Mouse (Mus musculus) right cerebral cortex, adult 18-20 months (tissue): ENCODE data around the gene Pigb.
"Not testable (repeated sequence)": the region's sequence is repeated elsewhere in the genome, so short reads cannot be mapped to it uniquely, and the experiment has no call there.

ENCODE experiments used
- DNase-seq: peaks from one replicate; pipeline ENCODE4 v3.0.0; 2022; ENCODE audit warnings: mixed read lengths

Gene Pigb

GRCm38 (mm10) chr9:73040080-73040479 is at the start of gene Pigb:
TSS of gene Pigb (minus strand) at chr9:73040378.
- DNase-seq: no peak

DNA sequence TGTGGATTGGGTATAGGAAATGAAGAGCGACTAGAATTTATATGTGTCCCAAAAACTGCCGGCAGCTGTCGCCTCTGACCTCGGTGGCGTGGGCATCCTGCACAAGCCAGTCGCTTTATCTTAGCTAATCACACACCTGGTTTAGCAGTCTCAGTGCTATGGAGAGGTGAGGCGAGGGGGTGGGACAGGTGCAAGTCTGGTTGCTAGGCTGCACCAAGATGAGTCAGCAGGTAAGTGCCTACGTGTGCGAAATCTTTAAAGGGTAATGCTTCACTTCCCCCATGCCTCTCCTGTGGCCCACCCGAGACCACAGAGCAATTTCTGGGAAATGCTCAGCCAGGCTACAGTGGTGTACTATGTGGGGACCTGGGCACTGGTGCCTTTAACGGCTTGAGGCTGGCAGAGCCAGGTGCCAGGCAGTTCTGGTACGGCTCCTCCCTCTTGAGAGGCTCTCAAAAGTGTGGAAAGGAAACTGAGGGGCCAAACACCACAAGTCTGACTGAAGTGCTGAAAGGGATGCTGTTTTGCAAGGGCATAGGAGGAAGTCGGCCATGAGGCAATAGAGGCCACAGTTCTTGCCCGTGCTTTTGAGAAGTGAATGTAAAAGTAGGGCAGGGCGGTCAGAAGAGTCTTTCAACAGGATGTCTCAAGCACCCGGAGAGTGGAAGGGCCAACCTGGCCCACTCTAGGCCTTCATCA is 49.2 kb upstream of the Pigb start:
- DNase-seq: no peak

DNA sequence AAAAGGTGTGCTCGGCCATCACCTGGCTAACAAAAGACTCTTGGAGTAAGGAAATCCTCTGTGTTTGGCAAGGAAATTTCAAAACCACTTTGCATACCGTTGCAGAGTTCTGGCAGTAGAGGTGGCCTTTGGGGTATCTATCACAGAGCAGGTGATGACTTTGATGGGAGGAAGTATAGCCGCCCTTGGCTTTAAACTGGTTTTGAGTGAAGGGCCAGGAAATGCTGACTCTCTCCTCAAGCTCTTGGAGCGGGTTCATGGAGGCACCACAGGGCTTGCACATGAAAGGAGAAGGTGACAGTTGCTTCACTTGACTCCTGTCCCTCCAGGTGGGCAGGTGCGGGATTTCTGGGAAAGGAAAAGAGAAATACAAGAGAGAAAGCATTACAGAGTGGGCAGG is 47.4 kb upstream of the Pigb start:
- DNase-seq: no peak

GRCm38 (mm10) chr9:73087121-73087520 is 46.9 kb upstream of the Pigb start:
- DNase-seq: no peak

GRCm38 (mm10) chr9:73085845-73086244 is 45.7 kb upstream of the Pigb start:
- DNase-seq: no peak

GRCm38 (mm10) chr9:73083956-73084355 is 43.8 kb upstream of the Pigb start:
- DNase-seq: no peak

DNA sequence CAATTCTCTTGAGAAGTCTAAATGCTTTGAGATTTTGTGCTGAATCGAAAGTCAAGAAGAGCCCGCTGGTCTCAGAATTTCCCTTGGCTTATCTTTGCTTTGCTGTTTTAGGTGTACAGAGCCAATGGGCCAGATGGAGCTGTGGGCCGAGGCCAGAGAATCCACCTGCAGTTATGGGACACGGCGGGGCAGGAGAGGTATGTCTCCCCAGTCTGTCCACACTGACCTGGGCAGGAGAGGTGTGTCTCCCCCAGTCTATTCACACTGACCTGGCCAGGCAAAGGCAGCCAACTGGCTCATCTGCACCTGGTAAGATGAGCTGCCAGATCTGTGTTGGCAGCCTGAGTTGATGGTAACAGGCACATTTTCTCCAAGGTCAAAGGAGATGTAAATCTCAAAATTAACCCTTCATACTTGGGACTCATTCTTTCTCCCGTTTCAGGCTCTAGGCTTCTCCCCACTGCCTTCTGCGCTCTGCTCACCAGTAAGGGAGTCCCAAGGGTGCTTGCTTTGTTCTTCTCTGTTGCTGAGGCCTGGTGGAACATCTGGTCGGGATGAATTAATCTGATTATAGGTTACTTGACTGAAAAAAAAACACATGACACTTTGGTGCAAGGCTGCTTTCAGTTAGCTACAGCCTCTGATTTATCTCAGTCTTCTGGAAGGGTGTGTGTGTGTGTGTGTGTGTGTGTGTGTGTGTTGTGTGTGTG is 42.3 kb upstream of the Pigb start:
- DNase-seq: no peak

DNA sequence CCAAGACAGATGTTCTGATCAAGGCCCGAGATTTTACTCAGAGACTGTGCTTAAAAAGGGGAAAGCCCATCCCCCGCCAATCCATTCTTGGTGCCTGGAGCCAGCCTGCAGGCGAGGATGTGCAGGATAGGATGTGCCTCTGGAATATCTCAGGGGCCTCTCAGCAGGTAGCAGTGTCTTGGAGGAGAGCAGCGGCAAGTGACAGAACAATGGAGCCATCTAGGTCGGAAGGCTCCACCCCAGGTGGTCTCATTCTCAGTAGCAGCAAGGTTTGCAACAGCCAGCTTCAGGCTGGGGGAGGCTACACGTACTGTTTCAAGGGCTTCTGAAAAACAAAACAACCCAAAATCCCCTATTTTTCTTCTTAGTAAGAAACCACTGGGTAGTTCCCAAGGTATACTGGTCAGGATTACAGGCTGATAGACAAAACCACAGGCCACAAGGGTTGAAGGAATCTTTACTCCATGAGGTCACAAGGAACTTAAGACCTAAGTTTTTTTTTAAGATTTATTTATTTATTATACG is 39.7 kb upstream of the Pigb start:
- DNase-seq: no peak

DNA sequence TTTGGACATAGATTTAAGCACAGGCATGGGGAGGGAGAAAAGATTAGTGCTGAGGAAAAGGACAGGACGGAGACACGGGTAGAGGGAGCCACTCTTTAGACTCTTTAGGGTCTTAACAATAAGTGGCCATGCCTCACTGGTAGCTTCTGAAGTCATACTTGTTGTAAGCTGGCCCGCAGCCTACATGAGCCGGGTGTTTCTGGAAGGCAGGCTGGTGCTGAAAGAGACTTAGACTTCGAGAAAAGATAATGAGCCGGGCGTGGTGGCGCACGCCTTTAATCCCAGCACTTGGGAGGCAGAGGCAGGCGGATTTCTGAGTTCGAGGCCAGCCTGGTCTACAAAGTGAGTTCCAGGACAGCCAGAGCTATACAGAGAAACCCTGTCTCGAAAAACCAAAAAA is 39.2 kb upstream of the Pigb start:
- not testable (repeated sequence) for DNase-seq

GRCm38 (mm10) chr9:73073169-73073568 is 33.0 kb upstream of the Pigb start:
- DNase-seq: no peak

- DNase-seq: no peak
These were observed 32.2 kb upstream of the Pigb start for GRCm38 (mm10) chr9:73072426-73072825.

- DNase-seq: peak; percentile 33
These were observed 30.9 kb upstream of the Pigb start for GRCm38 (mm10) chr9:73070971-73071659.

DNA sequence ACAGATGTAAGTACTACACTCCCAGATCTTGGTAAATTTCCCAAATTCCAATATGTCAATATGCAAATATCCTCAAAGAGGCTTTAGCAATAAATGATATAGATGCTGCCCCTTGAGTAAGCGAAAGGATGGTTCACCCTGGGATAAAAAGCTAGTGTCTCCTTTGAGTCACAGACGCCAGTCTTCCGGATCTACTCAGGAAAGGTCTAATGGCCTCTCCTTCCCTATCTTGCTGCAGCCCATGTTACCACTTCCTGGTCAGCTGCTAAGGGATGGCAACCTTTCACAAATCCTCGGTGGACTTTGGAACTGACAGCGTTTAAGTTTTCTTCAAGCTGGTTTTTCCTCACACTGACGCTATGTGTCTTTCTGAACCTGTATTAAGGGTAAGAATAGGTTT is 28.5 kb upstream of the Pigb start:
- DNase-seq: no peak

GRCm38 (mm10) chr9:73068230-73068679 is 28.1 kb upstream of the Pigb start:
- peak; percentile 79 for DNase-seq

DNA sequence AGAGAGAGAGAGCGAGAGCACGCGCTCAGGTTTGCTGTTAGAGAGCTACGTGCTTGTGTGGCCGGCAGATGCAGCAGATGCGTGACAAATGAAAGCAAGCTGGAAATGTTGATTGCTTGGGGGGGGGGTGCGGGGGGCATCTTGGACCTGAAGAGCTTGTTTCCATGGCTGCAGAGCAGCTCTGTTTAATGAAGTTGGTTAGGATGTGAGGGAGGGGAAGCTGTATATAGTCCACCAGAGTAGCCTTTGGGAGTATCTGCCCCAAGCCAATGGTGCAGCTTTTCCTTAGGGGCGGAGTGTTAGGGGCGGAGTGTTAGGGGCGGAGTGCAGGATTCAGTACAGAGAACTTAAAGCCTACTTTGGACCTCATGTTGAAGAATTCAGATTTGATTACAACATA is 26.9 kb upstream of the Pigb start:
- DNase-seq: no peak

DNA sequence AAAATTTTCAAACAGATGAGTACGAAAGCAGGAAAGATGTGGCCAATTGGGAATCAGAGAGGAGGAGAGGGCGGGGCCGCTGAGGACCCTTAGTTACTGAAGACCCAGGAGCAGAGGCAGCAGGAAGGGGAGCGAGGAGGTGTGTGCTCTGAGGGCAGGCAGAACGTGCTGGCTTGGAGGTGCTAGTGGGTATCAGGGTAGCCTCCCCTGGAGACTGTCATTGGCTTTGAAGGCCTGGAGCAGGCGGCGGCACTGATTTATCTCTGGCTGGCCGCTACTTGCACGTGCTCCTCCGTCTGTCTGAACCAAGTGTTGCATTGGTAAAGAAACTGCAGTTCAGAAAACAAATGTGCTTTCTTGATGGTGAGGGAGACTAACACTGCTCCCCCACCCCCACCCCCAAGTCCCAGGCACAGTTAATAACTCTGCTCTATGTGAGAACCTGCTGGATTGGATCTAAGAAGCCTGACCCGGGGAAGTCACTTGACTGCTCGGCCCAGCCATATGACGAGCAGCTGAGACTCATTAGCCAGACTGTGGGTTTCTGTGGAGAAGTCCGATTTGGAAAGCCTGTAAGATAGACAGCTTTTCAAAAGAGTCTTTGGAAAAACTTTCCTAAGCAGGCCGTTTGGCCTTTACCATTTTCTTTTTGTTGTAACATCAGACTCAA is 23.6 kb upstream of the Pigb start:
- no peak for DNase-seq

DNA sequence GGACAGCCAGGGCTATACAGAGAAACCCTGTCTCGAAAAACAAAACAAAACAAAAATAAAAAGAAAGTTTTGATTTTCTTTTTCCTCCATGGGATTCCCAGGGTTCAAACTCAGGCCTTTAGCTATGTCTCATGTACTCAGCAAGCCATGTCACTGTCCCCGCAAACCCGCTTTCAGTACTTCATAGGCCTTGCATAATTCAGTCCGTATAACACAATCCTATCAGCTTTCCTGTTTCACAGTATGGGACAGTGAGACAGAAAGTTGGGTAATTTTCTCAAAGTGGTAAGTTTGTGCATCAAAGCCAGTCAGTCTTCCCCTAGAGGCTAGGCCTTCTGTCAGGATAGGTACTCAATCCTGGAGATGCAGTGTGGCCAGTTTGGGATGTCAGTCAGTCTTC is 19.0 kb upstream of the Pigb start:
- DNase-seq: no peak

DNA sequence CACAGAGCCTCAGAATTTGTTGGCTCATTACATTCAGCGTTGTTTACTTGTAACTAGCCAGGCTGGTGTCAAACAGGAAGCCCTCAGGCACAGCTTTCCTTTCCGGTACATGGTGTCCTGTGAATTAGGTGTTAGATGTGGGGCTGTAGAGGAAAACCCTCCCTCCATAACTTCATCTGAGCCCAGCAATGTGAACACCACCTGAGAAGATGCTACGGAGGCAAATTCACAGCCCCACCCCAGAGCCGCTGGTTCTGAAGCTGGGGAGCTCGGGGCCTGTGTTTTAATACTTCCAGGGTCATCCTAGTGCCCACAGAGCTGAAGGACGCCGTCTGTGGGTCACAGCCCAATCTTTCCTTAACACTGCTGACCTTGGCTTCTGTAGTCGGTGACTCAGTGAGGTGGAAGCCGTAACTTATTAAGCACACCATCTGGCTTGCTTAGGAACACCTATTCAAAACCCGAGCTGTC is 15.3 kb upstream of the Pigb start:
- DNase-seq: no peak

- DNase-seq: no peak
These were observed 10.4 kb upstream of the Pigb start for GRCm38 (mm10) chr9:73050606-73051005.

DNA sequence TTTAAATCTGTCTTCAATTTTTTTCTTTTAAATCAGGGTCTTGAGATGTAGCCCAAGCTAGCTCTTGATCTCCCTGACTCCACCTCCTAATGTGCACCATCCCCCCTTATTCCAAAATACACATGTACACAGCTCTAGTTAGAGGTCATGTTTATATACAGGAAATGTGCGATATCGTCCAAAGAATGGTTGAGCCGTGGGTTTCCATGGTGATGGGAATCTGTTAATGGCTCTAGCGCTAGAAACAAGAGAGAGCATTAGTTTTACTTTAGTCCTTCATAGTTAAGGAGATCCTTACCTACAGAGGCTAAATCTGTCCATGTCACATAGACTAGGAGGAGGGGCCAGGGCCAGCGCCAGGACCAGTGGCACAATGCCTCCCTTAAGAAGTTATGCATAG is 9.7 kb upstream of the Pigb start:
- DNase-seq: no peak

DNA sequence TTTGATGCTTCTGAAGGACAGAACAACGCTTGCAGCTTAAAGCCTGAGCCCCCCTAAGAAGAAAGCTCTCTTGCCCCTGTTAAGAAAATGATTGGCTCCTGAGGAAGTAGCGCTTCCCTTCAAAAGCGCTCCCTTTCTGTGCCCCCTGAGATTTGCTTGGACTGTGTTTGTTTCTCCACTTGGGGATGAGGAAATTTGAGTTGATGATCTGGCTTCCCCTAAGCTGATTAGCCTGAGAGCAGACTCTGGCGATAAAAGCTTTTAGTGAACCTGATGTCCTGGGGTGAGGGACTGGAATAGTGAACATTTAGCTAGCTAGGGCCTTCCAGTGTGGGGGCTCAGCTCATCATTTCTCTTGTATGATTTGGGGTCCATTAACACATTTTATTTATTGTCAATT is 8.7 kb upstream of the Pigb start:
- no peak for DNase-seq

- no peak for DNase-seq
These were observed 7.7 kb upstream of the Pigb start for GRCm38 (mm10) chr9:73047906-73048305.

DNA sequence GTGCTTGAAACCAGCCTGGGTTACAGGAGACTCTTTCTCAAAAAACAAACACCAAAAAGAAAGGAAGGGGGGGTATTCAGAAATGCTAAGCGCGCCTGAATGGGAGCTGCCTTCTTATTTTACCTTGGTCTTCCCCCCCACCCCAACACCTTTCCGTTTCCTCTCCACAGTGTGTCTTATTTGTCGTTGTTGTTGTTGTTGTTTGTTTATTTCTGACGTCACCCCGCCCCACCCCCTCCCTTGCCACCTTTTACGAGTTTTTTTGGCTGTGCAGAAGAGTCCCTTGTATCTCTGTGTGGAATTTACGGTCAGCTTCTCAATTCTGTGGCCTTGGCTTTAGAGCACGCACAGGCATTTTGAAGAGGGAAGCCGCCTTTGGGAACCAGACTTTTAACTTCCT is 5.5 kb upstream of the Pigb start:
- DNase-seq: no peak
